Mouse (Mus musculus) ES-Bruce4 (cell line): ENCODE results near the gene Stk24. TPM values are rescaled to one million over a fixed set of nuclear protein-coding genes. Genes with fewer than 3 reads are reported as not detected.

ENCODE experiments used
- H3K27ac ChIP-seq: 2 replicates; pipeline ENCODE4 v1.5.1; 2012; ENCODE audit warnings: low read length, inconsistent platforms; ENCODE audit not compliant: insufficient read depth
- H3K27me3 ChIP-seq: 2 replicates; pipeline ENCODE4 v1.6.1; 2012; ENCODE audit warnings: mild to moderate bottlenecking, low read length, inconsistent platforms; ENCODE audit not compliant: control insufficient read depth, poor library complexity, insufficient read depth, severe bottlenecking
- H3K36me3 ChIP-seq: 2 replicates; pipeline ENCODE4 v1.6.1; 2012; ENCODE audit warnings: inconsistent platforms, mild to moderate bottlenecking, low read length, moderate library complexity; ENCODE audit not compliant: control insufficient read depth, poor library complexity, insufficient read depth, severe bottlenecking
- H3K4me1 ChIP-seq: one replicate; pipeline ENCODE4 v1.8.1; 2011; ENCODE audit warnings: low read length; ENCODE audit not compliant: control insufficient read depth, insufficient read depth
- H3K4me3 ChIP-seq: 2 replicates; pipeline ENCODE4 v1.5.1; 2011; ENCODE audit warnings: low read depth, mild to moderate bottlenecking, low read length
- H3K9ac ChIP-seq: 2 replicates; pipeline ENCODE4 v1.6.1; 2012; ENCODE audit warnings: low read depth, mild to moderate bottlenecking, inconsistent platforms; ENCODE audit not compliant: poor library complexity, severe bottlenecking
- H3K9me3 ChIP-seq: replicated peaks from 2 replicates; pipeline ENCODE4 v1.6.1; 2012; ENCODE audit warnings: mild to moderate bottlenecking, low read length, inconsistent platforms; ENCODE audit not compliant: control insufficient read depth, poor library complexity, insufficient read depth, severe bottlenecking
- CTCF ChIP-seq: IDR thresholded peaks from one replicate; pipeline ENCODE4 v1.8.1; 2011; ENCODE audit warnings: low read depth, low read length
- EP300 ChIP-seq: IDR thresholded peaks from 2 replicates; pipeline ENCODE4 v1.6.1; 2011; ENCODE audit warnings: low read depth, low read length; ENCODE audit not compliant: insufficient read depth
- POLR2A ChIP-seq: IDR thresholded peaks from one replicate; pipeline ENCODE4 v1.8.1; 2011; ENCODE audit warnings: low read length; ENCODE audit not compliant: insufficient read depth
- polyA plus RNA-seq: library from polyadenylated mRNA; stranded (reverse); fragments of >200 nt; gene quantifications from 2 replicates; pipeline ENCODE4 v1.2.4, GENCODE M21; 2011; ENCODE audit warnings: low read depth; ENCODE audit not compliant: missing spikeins, insufficient read depth, insufficient read length

Gene Stk24
- polyA plus RNA-seq, 1 experiment: 135 TPM

GRCm38 (mm10) chr14:121324521-121325330 lies 55.1 kb downstream of the Stk24 start:
- Histone ChIP-seq H3K4me1 (peaks cover 2% of the 10 kb centered on the region), H3K36me3 (no peaks in the 10 kb centered on the region)

DNA sequence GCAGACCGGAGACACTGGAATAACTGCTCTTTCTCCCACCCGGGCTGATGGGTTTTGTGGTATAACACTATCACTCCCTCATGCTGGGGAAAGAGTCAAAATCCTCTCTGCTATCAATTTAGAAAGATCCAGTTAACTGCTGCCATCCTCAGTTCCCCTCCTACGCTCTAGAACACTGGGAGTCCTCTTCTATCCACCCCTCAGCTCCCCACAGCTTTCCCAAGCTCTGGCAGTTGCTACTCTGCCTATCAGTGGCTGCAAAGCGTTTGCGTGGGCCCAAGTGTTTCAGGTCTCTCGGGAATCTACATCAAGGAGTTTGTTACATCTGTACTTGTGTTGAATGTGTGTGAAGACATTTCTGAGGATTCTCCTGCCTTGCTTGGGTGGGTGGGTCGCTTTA lies 57.2 kb downstream of the Stk24 start:
- H3K9ac ChIP-seq: no peak overlapping the region
- no peaks in the 10 kb centered on the region for H3K9me3 ChIP-seq
- peaks cover 2% of the 10 kb centered on the region for H3K4me1 ChIP-seq
- TF ChIP-seq CTCF: no peak
- no peak for TF ChIP-seq POLR2A
- no peak for TF ChIP-seq EP300
- H3K4me3 ChIP-seq: no peak overlapping the region
- H3K27ac ChIP-seq: no peak overlapping the region
- H3K27me3 ChIP-seq: no peaks in the 10 kb centered on the region
- H3K36me3 ChIP-seq: no peaks in the 10 kb centered on the region

More at GRCm38 (mm10) chr14:121324521-121325330, 55.1 kb downstream of the Stk24 start:
- no peak for TF ChIP-seq POLR2A
- TF ChIP-seq CTCF: no peak
- TF ChIP-seq EP300: no peak
- no peaks in the 10 kb centered on the region for H3K27me3 ChIP-seq
- H3K9ac ChIP-seq: no peak overlapping the region
- no peak overlapping the region for H3K4me3 ChIP-seq
- H3K27ac ChIP-seq: no peak overlapping the region
- H3K9me3 ChIP-seq: no peaks in the 10 kb centered on the region

- no peaks in the 10 kb centered on the region for H3K27me3 ChIP-seq
- no peak for TF ChIP-seq EP300
- no peak for TF ChIP-seq CTCF
- no peak for TF ChIP-seq POLR2A
- no peaks in the 10 kb centered on the region for H3K9me3 ChIP-seq
- H3K27ac ChIP-seq: no peak overlapping the region
- no peak overlapping the region for H3K9ac ChIP-seq
- no peaks in the 10 kb centered on the region for H3K36me3 ChIP-seq
- no peak overlapping the region for H3K4me3 ChIP-seq
- H3K4me1 ChIP-seq: peaks cover 5% of the 10 kb centered on the region
Measured at GRCm38 (mm10) chr14:121322150-121322549, 57.7 kb downstream of the Stk24 start.

GRCm38 (mm10) chr14:121318382-121318781 lies 61.4 kb downstream of the Stk24 start:
- Histone ChIP-seq H3K27ac (no peak overlapping the region), H3K36me3 (no peaks in the 10 kb centered on the region), H3K9me3 (no peaks in the 10 kb centered on the region), H3K4me1 (peaks cover 10% of the 10 kb centered on the region), H3K9ac (no peak overlapping the region), H3K4me3 (no peak overlapping the region), H3K27me3 (no peaks in the 10 kb centered on the region)
- no peak for TF ChIP-seq POLR2A
- no peak for TF ChIP-seq EP300
- no peak for TF ChIP-seq CTCF

GRCm38 (mm10) chr14:121317312-121317671 lies 62.5 kb downstream of the Stk24 start:
- no peak overlapping the region for H3K9ac ChIP-seq
- no peaks in the 10 kb centered on the region for H3K9me3 ChIP-seq
- H3K36me3 ChIP-seq: no peaks in the 10 kb centered on the region
- no peak overlapping the region for H3K27ac ChIP-seq
- no peaks in the 10 kb centered on the region for H3K27me3 ChIP-seq
- H3K4me1 ChIP-seq: peaks cover 8% of the 10 kb centered on the region
- H3K4me3 ChIP-seq: no peak overlapping the region
- no peak for TF ChIP-seq CTCF
- no peak for TF ChIP-seq POLR2A

GRCm38 (mm10) chr14:121316631-121317311 lies 63.0 kb downstream of the Stk24 start:
- Histone ChIP-seq H3K4me3 (no peak overlapping the region), H3K27me3 (no peaks in the 10 kb centered on the region), H3K4me1 (peaks cover 8% of the 10 kb centered on the region), H3K9ac (no peak overlapping the region), H3K36me3 (no peaks in the 10 kb centered on the region), H3K9me3 (no peaks in the 10 kb centered on the region), H3K27ac (no peak overlapping the region)
- no peak for TF ChIP-seq CTCF
- TF ChIP-seq POLR2A: no peak
- no peak for TF ChIP-seq EP300
